Mouse (Mus musculus): ENCODE measurements around the gene Fam166b.

The Fam166b gene

GRCm38 (mm10) chr4:43428946-43429345 lies at the start of gene Fam166b:
Fam166b (minus strand) TSS chr4:43429134.
- no peak for DNase-seq

DNA sequence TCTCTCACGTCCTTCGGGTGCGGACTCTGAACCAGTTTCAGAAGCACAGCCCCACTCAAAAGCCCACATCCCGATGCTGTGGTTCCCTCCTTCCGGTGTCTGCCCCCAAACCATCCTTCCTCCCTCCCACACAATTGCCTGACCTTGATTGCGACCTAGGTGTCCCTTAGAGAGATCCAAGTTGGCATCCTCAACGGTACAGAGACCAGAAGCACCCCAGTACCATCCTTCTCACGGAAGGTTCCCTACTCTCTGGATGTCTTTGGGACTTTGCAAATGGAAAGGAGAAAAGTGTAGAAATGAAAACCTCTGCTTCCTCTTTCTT lies 49.6 kb upstream of the Fam166b start:
- DNase-seq: no peak

DNA sequence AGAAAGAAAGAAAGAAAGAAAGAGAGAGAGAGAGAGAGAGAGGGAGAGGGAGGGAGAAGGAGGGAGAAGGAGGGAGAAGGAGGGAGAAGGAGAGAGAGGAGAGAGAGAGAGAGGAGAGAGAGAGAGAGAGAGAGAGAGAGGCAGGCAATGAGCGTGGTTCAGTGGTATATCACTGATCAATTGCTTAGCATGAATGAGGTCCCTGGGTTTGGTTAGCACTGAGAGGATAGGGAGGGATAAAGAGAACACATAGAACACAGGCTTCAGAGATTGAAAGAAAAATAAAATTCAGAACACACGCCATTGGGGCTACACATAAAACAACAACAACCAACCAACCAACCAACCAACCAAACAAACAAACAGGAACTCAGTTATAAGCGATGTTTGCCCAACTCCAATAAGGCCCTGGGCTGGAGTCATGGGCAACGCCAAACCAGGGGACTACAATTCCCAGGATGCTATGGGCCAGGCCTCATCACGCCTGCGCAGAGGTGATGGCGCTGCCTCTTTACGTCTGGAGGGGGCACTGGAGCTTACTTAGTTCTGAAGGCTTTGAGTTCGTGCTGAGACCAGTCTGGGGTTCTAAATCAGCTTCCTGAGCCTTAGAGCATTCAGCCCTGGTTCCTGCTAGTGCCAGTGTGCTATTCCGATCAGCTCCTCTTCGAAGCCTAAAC lies 49.1 kb upstream of the Fam166b start:
- DNase-seq: peak; percentile 82

GRCm38 (mm10) chr4:43476604-43477003 lies 47.7 kb upstream of the Fam166b start:
- no peak for DNase-seq

GRCm38 (mm10) chr4:43473636-43474035 lies 44.7 kb upstream of the Fam166b start:
- no peak for DNase-seq

DNA sequence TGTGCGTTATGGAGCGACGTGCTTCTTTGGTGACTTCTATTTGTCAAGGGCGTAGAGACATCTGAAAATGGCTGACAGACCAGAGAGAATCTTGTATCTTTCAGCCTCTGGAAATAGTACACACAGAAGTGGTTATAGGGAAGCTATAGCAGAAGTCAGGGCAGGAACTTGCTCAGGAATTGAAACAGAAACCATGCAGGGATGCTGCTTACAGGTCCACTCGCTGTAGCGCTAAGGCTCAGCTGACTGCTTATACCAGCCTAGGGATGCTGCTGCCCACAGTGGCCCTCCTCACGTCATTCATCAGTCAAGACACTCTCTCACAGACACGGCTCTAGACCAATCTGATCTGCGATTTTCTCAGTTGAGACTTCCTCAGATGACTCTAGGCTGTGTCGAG lies 41.4 kb upstream of the Fam166b start:
- DNase-seq: no peak

DNA sequence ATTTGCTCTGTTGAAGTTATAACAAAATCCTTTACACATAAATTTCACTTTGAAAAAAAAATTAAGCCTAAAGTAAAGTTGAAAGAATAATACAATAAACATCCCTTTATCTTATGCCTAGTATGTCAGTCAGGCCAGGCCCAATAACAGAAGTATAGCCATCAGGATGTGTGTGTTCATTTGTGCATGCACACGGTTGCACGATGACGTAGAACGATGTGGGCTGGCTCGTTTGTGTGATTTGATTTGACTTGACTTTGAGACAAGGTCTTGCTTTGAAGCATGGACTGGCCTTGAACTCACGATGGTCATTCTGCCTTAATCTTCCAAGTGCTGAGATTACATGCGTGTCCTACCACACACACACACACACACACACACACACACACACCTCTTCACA lies 37.9 kb upstream of the Fam166b start:
- DNase-seq: no peak

GRCm38 (mm10) chr4:43465935-43466334 lies 37.0 kb upstream of the Fam166b start:
- DNase-seq: no peak

DNA sequence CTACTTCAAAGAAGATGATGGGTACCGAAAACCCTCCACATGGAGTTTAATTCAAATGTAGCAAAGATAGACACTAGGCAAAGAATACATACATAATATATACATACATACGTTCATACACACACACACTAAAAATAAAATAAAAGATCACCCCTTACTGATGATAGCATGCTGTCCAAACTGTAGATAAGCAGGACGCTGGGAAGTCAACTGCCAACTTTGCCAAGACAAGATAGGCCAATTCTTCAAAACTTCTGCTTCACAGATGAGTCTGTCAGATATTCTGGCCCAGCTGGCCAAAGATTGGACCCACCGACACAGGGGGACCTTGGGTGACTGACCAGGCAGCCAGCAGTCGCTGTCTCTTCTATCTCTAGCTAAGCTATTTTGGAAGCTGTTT lies 34.2 kb upstream of the Fam166b start:
- DNase-seq: no peak

DNA sequence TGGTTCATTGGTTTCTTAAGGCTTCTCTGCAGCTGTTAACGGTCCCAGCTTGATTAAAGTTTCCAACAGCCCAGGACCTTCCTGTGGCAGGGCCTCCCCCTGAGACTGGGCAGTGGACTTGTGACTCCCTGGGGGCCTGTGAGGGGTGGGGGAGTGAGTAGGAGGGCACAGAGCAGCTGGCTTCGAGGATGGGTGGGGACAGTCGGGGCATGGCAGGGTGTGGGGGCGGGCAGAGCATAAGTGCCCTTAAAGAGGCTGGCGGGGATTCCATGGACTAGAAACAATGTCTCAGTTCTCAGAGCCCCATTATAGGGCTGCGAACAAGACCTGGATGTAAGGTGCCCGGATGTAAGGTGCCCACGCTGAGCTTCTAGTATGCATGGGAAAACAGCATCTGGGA lies 28.2 kb upstream of the Fam166b start:
- DNase-seq: no peak

DNA sequence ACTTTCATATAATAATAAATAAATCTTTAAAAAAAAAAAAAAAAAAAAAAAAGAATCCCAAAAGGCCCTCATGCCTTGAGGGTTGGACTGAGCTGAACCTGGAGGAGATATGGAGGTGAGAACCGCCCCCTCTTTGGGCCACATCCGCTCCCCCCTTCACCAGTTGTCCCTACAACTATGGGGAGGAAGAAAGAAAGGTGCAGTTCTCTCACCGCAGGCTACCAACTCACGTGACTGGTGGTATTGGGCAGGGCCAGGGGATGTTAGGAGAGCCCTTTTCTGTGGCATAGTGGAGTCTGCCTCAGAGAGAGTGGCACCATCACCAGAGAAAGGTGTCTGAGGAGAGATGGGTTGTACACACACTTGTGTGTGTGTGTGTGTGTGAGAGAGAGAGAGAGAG lies 27.5 kb upstream of the Fam166b start:
- no peak for DNase-seq

GRCm38 (mm10) chr4:43454041-43454836 lies 25.3 kb upstream of the Fam166b start, which contains the start of gene Cd72:
Cd72 (minus strand) TSS chr4:43454628.
- DNase-seq: no peak

- no peak for DNase-seq
Observed at GRCm38 (mm10) chr4:43453413-43453812, 24.5 kb upstream of the Fam166b start.

DNA sequence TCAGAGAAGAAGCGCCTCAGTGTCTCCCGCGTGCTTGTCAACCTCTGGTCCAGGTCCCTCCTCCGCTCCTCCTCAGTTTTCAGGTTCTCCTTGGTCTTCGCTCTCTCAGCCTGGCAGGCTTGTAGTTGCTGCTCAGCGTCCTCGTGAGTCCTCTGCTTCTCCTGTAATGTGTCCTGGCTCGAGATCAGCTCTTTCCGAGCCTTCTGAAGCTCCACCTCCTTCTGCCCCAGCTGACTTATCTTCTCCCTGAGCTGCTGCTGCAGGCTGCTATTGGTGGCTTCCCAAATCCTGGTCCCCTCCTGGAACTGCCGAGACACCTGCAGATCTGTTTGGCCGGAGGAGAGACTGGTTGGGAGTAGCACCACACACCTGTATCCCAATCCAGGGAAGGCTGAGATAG lies 23.4 kb upstream of the Fam166b start:
- DNase-seq: no peak

DNA sequence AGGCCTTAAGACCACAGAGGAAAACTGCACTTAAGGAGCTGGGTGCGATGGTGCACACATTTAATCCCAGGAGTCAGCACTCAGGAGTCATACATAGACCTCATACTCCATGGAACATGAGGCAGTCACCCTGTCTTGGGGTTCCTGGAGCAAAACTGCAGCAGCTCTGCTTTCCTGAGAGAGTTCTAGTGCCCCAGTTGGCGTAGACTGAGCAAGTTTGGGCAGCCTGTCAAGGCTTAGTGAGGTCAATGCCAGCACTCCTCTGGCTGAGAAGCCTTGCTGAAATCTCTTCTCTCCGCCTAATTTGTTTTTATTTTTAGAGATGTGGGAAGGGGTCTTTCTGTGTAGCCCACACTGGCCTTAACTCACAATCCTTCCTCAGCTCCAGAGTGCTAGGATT lies 19.6 kb upstream of the Fam166b start:
- DNase-seq: no peak

GRCm38 (mm10) chr4:43447251-43447650 lies 18.3 kb upstream of the Fam166b start:
- DNase-seq: no peak

DNA sequence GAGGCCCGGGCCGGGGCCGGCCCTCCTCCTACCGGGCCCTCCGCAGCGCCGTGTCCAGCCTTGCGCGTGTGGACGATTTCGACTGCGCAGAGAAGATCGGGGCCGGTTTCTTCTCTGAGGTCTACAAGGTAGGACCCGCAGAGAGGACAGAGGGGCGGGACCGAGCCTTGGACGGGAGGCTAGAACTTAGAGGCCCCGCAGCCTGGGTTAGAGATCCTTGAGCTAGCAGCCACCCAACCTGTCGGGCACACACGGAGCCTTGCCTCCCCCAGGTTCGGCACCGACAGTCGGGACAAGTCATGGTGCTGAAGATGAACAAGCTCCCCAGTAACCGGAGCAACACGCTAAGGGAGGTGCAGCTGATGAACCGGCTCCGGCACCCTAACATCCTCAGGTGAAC lies 14.6 kb upstream of the Fam166b start:
- DNase-seq: no peak

DNA sequence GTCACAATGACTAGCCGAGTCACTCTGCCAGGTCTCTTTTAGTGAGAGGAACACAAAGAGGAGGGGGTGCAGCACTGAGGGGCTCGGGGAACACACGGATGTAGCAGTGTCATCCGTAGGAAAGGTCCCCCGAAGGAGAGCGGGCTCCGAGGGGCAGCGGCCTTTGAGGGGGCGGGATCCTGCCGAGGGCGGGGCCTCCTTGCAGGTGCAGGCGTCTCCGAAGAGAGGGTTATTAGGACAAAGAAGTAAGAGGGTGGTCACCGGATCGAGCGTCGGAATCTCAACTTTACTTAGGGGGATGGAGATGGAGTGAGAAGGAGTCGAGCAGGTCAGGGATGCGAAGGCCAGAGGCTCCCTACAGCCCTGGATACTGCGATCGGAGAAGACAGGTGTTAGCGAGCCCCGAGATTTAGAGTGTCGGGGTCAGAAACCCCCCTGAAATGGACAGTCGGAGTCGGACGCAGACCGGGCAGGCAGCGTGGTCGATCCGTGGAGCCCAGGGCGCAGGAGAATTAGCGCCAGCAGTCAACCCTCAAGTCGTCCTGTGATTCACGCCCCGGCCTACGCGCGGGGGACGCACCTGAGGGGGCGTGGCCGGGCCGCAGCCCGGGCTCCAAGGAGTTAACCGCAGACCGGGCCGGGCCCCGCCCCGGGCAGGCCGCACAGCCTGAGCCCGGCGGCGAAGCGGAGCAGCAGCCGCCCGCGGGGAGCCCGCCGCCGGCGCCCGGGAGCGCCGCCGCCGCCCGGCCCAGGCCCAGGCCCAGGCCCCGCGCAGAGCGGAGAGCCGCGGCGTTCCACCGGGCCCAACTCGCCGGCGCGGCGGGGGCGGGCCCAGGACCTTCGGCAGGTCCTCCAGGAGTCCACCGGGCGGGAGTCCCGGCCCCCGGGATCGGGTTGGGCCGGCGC lies 13.8 kb upstream of the Fam166b start:
- peak; percentile 76 for DNase-seq

GRCm38 (mm10) chr4:43442044-43442443 lies 13.1 kb upstream of the Fam166b start:
- DNase-seq: peak; percentile 99

DNA sequence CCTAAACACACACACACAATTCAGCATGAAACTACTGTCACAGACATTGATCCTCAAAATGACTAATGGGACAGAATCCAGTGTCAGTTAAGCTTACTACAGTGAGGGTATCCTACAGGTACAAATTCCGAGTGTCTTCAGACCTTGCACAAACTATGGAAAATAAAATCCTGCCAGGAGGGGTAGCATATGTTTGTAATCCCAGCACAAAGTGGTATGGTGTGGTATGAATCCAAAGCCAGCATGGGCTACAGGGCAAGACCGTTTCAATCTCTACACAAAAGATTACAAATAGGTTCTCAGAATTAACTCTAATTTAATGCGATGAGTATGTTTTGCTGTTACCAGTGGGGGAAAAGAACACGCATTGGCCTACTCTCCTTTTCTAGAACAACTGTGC lies 12.7 kb upstream of the Fam166b start, which contains the start of gene Tesk1:
Gene Tesk1 (plus strand): TSS at position 301 of the 400 bp plus-strand sequence.
- DNase-seq: no peak

- no peak for DNase-seq
Observed at GRCm38 (mm10) chr4:43432832-43433231, 3.9 kb upstream of the Fam166b start.

DNA sequence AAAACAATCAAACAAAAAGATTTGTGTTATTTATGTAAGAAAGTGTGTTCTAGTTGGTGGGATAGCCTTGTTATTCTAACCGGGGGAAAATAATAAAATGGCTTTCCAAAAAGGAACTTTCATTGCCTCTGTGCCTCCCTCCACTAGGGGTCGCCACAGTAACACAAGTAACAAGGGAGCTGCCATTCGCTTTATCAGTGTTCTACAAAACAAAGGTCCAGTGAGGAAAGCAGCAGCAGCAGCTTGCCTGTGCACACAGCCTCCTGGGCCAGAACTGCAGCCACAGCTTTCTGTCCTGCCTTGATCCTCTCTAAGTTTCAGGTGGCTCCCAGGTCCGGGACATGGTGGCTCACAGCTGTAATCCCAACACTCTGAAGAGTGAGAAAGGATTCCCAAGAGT lies 2.8 kb upstream of the Fam166b start:
- peak; percentile 78 for DNase-seq

DNA sequence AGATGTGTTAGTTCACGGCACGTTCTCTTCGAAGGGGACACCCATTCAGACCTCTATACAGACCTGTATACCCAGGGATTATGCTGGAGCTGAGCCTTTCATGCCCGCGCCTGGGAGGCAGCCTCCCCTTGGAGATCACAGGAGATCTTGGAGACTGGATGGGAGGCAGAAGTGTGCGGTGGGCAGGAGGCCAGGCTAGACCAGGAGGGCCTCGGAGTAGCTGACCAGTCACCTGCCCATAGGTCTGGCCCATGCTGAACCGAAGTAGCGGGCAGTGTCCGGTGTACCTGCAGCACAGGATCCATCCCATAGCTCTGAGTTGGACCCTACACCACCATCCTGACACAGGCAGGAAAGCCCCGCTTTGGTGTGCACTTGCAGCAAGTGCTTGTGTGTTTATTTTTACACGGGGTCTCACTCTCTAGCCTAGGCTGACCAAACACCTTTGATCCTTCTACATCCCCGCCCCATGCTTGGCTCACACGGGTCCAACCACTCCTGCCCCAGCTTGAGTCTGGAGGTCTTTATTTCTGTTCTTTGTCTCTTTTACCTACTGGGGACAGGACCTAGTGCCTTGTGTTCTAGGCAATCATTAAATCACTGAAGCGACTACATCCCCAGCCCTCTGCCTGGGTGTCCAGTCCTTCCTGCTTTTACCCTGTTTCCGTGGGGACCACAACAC lies 613 bp downstream of the Fam166b start:
- DNase-seq: no peak

Measured in cerebellum, adult 11 months (tissue).